Mouse (Mus musculus): Measurements from ENCODE around the gene Nlrp9b. TPM values are rescaled to one million over a fixed set of nuclear protein-coding genes. Genes with fewer than 3 reads are reported as not detected.
"Not testable (repeated sequence)": the region's sequence is repeated elsewhere in the genome, so short reads cannot be mapped to it uniquely, and the experiment has no call there.

The Nlrp9b gene
- polyA plus RNA-seq, 1 experiment: not detected

DNA sequence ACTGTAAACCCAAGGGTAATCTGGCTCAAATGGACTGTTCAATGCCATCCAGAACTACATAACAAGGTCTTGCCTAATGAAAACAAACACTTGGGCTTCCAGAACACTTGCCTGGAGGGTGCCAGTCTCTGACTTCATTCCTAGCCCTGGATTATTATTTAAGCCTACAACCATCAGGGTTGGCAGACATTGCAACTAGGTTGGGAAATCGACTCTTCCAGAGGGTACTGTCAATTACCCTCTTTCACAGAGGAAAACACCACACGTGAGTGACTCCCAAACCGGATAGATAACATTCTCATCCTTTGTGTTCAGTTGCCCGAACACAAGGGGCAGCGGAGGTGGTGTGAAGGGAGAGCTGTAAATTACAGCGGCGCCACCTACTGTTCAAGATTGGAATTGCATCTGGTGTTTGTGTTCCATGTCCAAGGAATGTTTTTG is 34.9 kb upstream of the Nlrp9b start:
- no peak overlapping the region for H3K4me3 ChIP-seq (ENCODE audit: insufficient read depth, low read length)
- no peak overlapping the region for H3K27ac ChIP-seq (ENCODE audit: insufficient read depth, low read depth, low read length)
- TF ChIP-seq CTCF (IDR thresholded peaks at IDR 0.05; ENCODE audit: low read depth, low read length) (peak; percentile 87), POLR2A (IDR thresholded peaks at IDR 0.05; ENCODE audit: borderline replicate concordance, low read depth, low read length) (no peak)
- peaks cover 9% of the 10 kb centered on the region for H3K4me1 ChIP-seq (ENCODE audit: control insufficient read depth, insufficient read depth, low read length)

DNA sequence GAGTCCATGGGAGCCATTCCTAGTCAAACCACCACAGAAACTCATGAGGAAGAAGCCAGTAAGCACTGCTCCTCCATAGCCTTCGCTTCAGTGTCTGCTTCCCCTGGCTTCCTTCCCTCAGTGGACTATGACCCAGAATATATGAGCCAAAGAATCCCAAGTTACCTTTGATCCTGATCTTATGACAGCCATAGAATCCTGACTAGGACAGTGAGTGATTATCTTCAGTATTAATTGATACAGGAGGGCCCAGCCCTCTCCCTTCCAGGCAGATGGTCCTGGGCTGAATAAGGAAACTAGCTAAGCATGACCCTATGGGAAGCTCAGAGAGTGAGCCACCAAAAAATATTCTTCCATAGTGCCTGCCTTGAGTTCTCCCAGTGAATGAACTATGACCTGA is 28.8 kb upstream of the Nlrp9b start:
- no peak overlapping the region for H3K27ac ChIP-seq (ENCODE audit: insufficient read depth, low read depth, low read length)
- no peaks in the 10 kb centered on the region for H3K4me1 ChIP-seq (ENCODE audit: control insufficient read depth, insufficient read depth, low read length)
- TF ChIP-seq POLR2A (IDR thresholded peaks at IDR 0.05; ENCODE audit: borderline replicate concordance, low read depth, low read length) (no peak), CTCF (IDR thresholded peaks at IDR 0.05; ENCODE audit: low read depth, low read length) (no peak)
- H3K4me3 ChIP-seq (ENCODE audit: insufficient read depth, low read length): no peak overlapping the region

DNA sequence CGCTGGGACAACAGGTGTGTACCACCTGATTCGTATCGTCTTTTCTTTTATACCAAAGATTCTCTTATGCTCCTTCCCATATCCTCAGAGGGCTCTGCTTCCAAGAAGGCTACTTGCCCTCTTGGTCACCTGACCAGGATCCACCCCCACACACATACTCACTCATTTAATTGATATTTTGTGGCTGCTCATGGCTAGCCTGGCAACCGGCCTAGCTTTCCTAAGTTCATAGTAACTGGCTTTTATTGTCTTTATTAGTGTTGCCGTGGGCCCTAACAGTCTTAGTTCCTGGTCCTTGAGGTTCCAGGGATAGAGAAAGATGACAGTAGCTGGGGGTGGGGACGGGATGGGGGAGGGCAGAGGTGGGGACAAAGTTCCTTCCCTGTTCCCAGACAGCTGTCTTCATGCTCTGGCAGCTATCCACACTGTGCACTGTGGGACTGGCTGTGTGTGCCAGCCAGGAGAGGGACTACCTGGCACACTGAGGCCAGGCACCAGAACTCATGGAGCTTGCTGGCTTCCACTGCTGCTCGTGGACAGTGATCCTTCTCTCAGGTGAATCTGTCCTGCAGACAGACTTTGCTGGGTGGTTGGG is 26.2 kb upstream of the Nlrp9b start, which contains the start of gene Ceacam20:
TSS of gene Ceacam20 (plus strand) at position 428 of the 595 bp plus-strand sequence.
- Histone ChIP-seq H3K4me3 (ENCODE audit: insufficient read depth, low read length) (no peak within 1 kb of the TSS), H3K27ac (ENCODE audit: insufficient read depth, low read depth, low read length) (no peak within 1 kb of the TSS), H3K4me1 (ENCODE audit: control insufficient read depth, insufficient read depth, low read length) (no peaks in the 10 kb centered on the region)
- TF ChIP-seq CTCF (IDR thresholded peaks at IDR 0.05; ENCODE audit: low read depth, low read length): no peak
- TF ChIP-seq POLR2A (IDR thresholded peaks at IDR 0.05; ENCODE audit: borderline replicate concordance, low read depth, low read length): no peak

GRCm38 (mm10) chr7:19969106-19969505 is 22.2 kb upstream of the Nlrp9b start:
- H3K4me1 ChIP-seq (ENCODE audit: control insufficient read depth, insufficient read depth, low read length): no peaks in the 10 kb centered on the region
- no peak overlapping the region for H3K4me3 ChIP-seq (ENCODE audit: insufficient read depth, low read length)
- TF ChIP-seq CTCF (IDR thresholded peaks at IDR 0.05; ENCODE audit: low read depth, low read length) (no peak), POLR2A (IDR thresholded peaks at IDR 0.05; ENCODE audit: borderline replicate concordance, low read depth, low read length) (no peak)
- H3K27ac ChIP-seq (ENCODE audit: insufficient read depth, low read depth, low read length): no peak overlapping the region

DNA sequence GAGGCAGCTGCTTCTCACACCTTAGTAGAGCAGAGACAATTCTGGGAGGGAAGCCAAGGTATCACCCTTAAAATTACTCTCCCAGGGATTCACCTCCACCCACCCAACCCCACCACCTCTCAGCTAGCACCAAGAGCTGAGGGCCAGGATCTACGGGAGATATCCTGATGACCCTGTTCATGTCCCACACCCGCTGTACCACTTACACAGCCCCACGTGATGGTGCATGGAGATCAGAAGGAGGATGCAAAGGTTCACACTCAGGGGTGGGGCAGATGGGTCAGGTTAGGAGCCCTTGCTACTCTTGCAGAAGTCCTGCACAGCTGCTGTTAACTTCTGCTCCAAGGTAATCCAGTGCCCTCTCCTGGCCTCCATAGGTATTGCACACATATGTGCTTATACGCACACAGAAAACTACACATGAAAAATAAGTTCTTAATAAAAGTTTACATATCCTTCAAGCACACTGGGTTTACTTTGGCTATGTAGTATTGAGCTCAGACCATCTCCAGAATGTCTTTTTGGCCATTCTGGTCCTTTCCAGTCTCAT is 21.6 kb upstream of the Nlrp9b start:
- Histone ChIP-seq H3K4me3 (ENCODE audit: insufficient read depth, low read length) (no peak overlapping the region), H3K4me1 (ENCODE audit: control insufficient read depth, insufficient read depth, low read length) (no peaks in the 10 kb centered on the region), H3K27ac (ENCODE audit: insufficient read depth, low read depth, low read length) (no peak overlapping the region)
- TF ChIP-seq POLR2A (IDR thresholded peaks at IDR 0.05; ENCODE audit: borderline replicate concordance, low read depth, low read length): no peak
- TF ChIP-seq CTCF (IDR thresholded peaks at IDR 0.05; ENCODE audit: low read depth, low read length): no peak

DNA sequence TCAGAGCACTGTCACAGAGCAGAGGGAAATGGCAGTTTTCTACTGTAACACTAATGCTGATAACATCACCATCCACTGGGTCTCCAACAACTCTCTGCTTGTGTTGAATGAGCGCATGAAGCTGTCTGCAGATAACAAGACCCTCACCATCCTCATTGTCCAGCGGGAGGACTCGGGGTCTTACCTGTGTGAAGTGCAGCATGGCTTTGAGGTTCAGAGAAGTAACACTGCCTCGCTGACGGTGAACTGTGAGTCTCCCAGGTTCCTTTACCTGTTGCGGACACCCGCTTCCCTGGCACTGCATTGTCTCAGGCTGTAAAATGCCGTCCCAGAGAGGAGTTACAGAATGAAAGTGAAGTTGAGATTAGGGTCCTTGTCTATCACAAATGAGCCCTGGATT is 21.1 kb upstream of the Nlrp9b start:
- H3K27ac ChIP-seq (ENCODE audit: insufficient read depth, low read depth, low read length): no peak overlapping the region
- no peaks in the 10 kb centered on the region for H3K4me1 ChIP-seq (ENCODE audit: control insufficient read depth, insufficient read depth, low read length)
- H3K4me3 ChIP-seq (ENCODE audit: insufficient read depth, low read length): no peak overlapping the region
- no peak for TF ChIP-seq POLR2A (IDR thresholded peaks at IDR 0.05; ENCODE audit: borderline replicate concordance, low read depth, low read length)
- TF ChIP-seq CTCF (IDR thresholded peaks at IDR 0.05; ENCODE audit: low read depth, low read length): no peak

DNA sequence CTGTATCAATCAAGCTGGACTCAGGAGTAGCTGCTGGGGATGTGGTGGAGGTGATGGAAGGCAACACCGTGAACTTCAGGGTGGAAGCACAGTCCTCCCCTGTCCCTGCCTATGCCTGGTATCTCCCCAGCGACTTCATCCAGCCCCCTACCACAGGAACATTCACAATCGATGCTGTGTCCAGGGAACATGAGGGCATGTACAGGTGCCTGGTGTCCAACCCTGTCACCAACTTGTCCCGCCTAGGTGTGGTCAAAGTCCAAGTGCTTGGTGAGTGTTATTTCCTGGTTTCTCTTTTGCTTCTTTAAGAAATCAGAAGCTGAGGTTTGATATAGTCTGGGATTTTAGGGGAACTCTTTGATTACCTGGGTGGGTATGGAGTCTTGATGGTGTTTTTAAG is 19.7 kb upstream of the Nlrp9b start:
- TF ChIP-seq POLR2A (IDR thresholded peaks at IDR 0.05; ENCODE audit: borderline replicate concordance, low read depth, low read length) (no peak), CTCF (IDR thresholded peaks at IDR 0.05; ENCODE audit: low read depth, low read length) (no peak)
- H3K4me3 ChIP-seq (ENCODE audit: insufficient read depth, low read length): no peak overlapping the region
- no peaks in the 10 kb centered on the region for H3K4me1 ChIP-seq (ENCODE audit: control insufficient read depth, insufficient read depth, low read length)
- H3K27ac ChIP-seq (ENCODE audit: insufficient read depth, low read depth, low read length): no peak overlapping the region

GRCm38 (mm10) chr7:19996721-19997120 is 5.5 kb downstream of the Nlrp9b start:
- H3K27ac ChIP-seq (ENCODE audit: insufficient read depth, low read depth, low read length); H3K4me1 ChIP-seq (ENCODE audit: control insufficient read depth, insufficient read depth, low read length); H3K4me3 ChIP-seq (ENCODE audit: insufficient read depth, low read length): not testable (repeated sequence)

DNA sequence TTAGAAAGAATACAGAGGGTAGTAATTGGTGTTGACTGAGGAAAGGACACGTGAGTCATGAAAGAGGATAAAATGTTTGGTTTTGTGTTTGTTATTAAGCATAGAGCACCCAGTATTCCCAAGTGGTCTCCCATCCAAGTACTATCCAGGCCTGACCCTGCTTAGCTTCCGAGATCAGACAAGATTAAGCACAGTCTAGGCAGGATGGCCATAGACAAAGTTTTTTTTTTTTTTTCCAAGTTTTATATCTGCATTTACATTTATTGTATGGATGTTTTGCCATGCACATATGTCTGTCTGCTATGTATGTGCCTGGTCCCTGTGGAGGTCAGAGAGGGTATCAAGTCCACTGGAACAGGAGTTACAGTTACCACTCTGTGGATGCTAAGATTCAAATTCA is 18.7 kb downstream of the Nlrp9b start:
- no peaks in the 10 kb centered on the region for H3K4me1 ChIP-seq (ENCODE audit: control insufficient read depth, insufficient read depth, low read length)
- TF ChIP-seq CTCF (IDR thresholded peaks at IDR 0.05; ENCODE audit: low read depth, low read length) (no peak), POLR2A (IDR thresholded peaks at IDR 0.05; ENCODE audit: borderline replicate concordance, low read depth, low read length) (no peak)
- no peak overlapping the region for H3K4me3 ChIP-seq (ENCODE audit: insufficient read depth, low read length)
- H3K27ac ChIP-seq (ENCODE audit: insufficient read depth, low read depth, low read length): no peak overlapping the region

GRCm38 (mm10) chr7:20064100-20064499 is 72.8 kb downstream of the Nlrp9b start:
- H3K4me3 ChIP-seq (ENCODE audit: insufficient read depth, low read length); H3K4me1 ChIP-seq (ENCODE audit: control insufficient read depth, insufficient read depth, low read length); H3K27ac ChIP-seq (ENCODE audit: insufficient read depth, low read depth, low read length): not testable (repeated sequence)

GRCm38 (mm10) chr7:20078118-20078517 is 86.9 kb downstream of the Nlrp9b start:
- H3K4me3 ChIP-seq (ENCODE audit: insufficient read depth, low read length); H3K27ac ChIP-seq (ENCODE audit: insufficient read depth, low read depth, low read length); H3K4me1 ChIP-seq (ENCODE audit: control insufficient read depth, insufficient read depth, low read length): not testable (repeated sequence)

DNA sequence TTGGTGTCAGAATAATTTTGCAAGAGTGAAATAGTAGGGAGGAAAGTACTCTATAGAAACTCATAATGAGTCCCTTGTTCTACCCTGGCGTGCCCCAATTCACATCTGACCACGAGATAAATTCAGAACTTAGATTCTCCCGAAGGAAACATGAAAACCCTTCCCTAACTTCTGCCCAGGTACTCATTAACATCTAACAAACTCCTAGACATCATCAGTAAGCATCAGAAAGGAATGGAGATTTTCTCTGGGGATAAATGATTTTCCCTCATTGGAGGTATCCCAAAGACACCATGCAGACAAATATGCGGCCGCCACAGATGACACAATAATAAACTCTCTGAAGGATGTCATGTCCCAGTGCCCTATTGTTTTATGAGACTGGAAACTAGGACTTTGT is 108.1 kb downstream of the Nlrp9b start, which contains the start of gene Vmn1r91:
TSS of gene Vmn1r91 (plus strand) at position 301 of the 400 bp plus-strand sequence.
- H3K4me1 ChIP-seq (ENCODE audit: control insufficient read depth, insufficient read depth, low read length); H3K4me3 ChIP-seq (ENCODE audit: insufficient read depth, low read length); H3K27ac ChIP-seq (ENCODE audit: insufficient read depth, low read depth, low read length): not testable (repeated sequence)

GRCm38 (mm10) chr7:20122479-20122878 is 131.2 kb downstream of the Nlrp9b start, which contains the start of gene Gm16442:
Gene Gm16442 (minus strand): TSS chr7:20122579.
- not testable (repeated sequence) for H3K4me1 ChIP-seq (ENCODE audit: control insufficient read depth, insufficient read depth, low read length); H3K4me3 ChIP-seq (ENCODE audit: insufficient read depth, low read length); H3K27ac ChIP-seq (ENCODE audit: insufficient read depth, low read depth, low read length)

All from bone marrow macrophage, adult 2 months (primary cell).